Comparison of ENCODE assay signal across 18 mouse cellular contexts in the genomic region with DNA sequence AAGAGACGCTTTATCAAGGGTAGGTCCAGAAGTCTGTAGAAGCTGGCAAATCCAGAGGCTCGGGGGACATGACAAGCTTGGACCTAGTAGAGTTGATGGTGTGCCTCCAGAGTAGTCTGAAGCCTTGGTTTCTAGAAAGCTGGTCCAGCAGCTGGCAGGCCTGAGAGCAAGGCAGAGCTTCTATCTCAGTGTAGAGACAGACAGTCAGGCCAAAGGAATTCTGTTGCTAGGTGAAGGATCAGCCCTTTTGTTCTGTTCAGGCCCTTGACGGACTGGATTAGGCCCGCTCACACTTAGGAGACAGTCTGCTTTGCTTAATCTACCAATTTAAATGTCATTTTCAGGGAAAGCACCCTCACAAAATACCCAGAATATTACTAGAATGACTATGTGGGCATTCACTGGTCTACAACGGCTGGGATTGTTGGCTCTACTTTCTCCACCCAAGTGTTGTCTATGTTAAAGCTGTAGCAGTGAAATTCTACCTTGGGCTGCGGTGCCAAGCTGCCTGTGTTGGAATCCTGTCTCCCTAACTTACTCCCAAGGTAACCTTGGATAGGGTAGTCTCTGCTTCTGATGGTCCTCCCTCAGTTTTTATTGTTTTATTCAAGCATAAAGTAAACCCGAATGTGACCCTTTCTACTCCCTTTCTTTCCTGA. TPM values are rescaled to one million over a fixed set of nuclear protein-coding genes. Genes with fewer than 3 reads are reported as not detected.
A peak's percentile ranks its signal among the peaks of the same experiment; 100 is the strongest.
DNase-seq lines count a peak whose midpoint lies in the region; ATAC-seq and TF ChIP-seq lines count a peak whose summit lies in the region.
"Had no signal": no experiment of that assay in that cellular context is flagged by ENCODE, and none has a peak within 500 bp of the region (broad histone marks: within the 10 kb centered on the region; RNA-seq: fewer than 3 reads in every experiment).

No protein-coding gene starts in this region.

- H3K4me1 ChIP-seq in midbrain, embryonic 10.5 days, result peaks cover 44% of the 10 kb centered on the region
- H3K4me1 ChIP-seq in midbrain, embryonic 16.5 days (ENCODE audit: control insufficient read depth, insufficient read depth, low read length), result no peaks in the 10 kb centered on the region
- peaks cover 7% of the 10 kb centered on the region; the same call in 1 of the 2 replicates for H3K4me1 ChIP-seq in embryonic fibroblast, embryonic 13.5 days (ENCODE audit: control insufficient read depth, insufficient read depth, low read length)
- H3K4me1 ChIP-seq in midbrain, postnatal 0 days (ENCODE audit: insufficient read depth, low read length), result peaks cover 5% of the 10 kb centered on the region; the same call in 1 of the 2 replicates
- H3K4me1 ChIP-seq: embryonic facial prominence, embryonic 15.5 days had no signal

- no peak for ATAC-seq in midbrain, embryonic 16.5 days
- ATAC-seq in midbrain, postnatal 0 days (ENCODE audit: low FRiP score), result no peak

- no peaks in the 10 kb centered on the region for H3K9me3 ChIP-seq in midbrain, embryonic 10.5 days (replicated peaks)
- H3K9me3 ChIP-seq in midbrain, embryonic 16.5 days (replicated peaks; ENCODE audit: control insufficient read depth, low read length, poor library complexity, severe bottlenecking), result no peaks in the 10 kb centered on the region
- no peaks in the 10 kb centered on the region for H3K9me3 ChIP-seq in midbrain, postnatal 0 days (ENCODE audit: low read length)
- H3K9me3 ChIP-seq: embryonic facial prominence, embryonic 15.5 days; liver, embryonic 13.5 days had no signal

- H3K9ac ChIP-seq in midbrain, embryonic 16.5 days (ENCODE audit: low read depth, low read length), result no peak overlapping the region
- H3K9ac ChIP-seq in midbrain, postnatal 0 days (replicated peaks; ENCODE audit: low read length, poor library complexity, severe bottlenecking), result no peak overlapping the region
- H3K9ac ChIP-seq: embryonic facial prominence, embryonic 15.5 days; liver, embryonic 13.5 days had no signal

- H3K27me3 ChIP-seq in midbrain, embryonic 10.5 days (ENCODE audit: low read depth, poor library complexity, severe bottlenecking), result peaks cover 7% of the 10 kb centered on the region
- H3K27me3 ChIP-seq in midbrain, embryonic 16.5 days (ENCODE audit: control insufficient read depth, insufficient read depth, low read depth, low read length), result no peaks in the 10 kb centered on the region
- no peaks in the 10 kb centered on the region for H3K27me3 ChIP-seq in midbrain, postnatal 0 days (ENCODE audit: insufficient read depth, low read length)
- H3K27me3 ChIP-seq: embryonic facial prominence, embryonic 15.5 days; liver, embryonic 13.5 days had no signal

- WGBS in midbrain, embryonic 10.5 days, result 47% methylated on average over 7 of the region's 7 CpGs
- WGBS in midbrain, embryonic 16.5 days, result 42% methylated on average over 7 of the region's 7 CpGs
- WGBS in midbrain, postnatal 0 days, result 39% methylated on average over 7 of the region's 7 CpGs

- no peak for TF ChIP-seq POLR2A in embryonic fibroblast, embryonic 13.5 days (IDR thresholded peaks at IDR 0.05; ENCODE audit: low read depth, low read length)

- no peak overlapping the region for H3K4me3 ChIP-seq in midbrain, embryonic 10.5 days
- no peak overlapping the region for H3K4me3 ChIP-seq in midbrain, embryonic 16.5 days (ENCODE audit: low read depth, low read length)
- H3K4me3 ChIP-seq in embryonic fibroblast, embryonic 13.5 days (ENCODE audit: insufficient read depth, low read length), result no peak overlapping the region
- H3K4me3 ChIP-seq in midbrain, postnatal 0 days (ENCODE audit: low read depth, low read length), result no peak overlapping the region
- H3K4me3 ChIP-seq: embryonic facial prominence, embryonic 15.5 days; liver, embryonic 13.5 days had no signal

- peak; percentile 87 for DNase-seq in heart, adult 11 months
- no peak for DNase-seq in heart, postnatal 4 days
- peak; percentile 67 for DNase-seq in midbrain, embryonic 10.5 days (ENCODE audit: low spot score)
- DNase-seq in midbrain, postnatal 0 days (ENCODE audit: low spot score), result peak; percentile 32
- DNase-seq in right cerebral cortex, postnatal 36 days (ENCODE audit: low spot score in 2 of 2), result no peak
- DNase-seq in kidney, postnatal 36 days, result no peak
- DNase-seq: adrenal gland, adult 2 months; cerebellum, postnatal 14 days; left cerebral cortex, postnatal 4 days; liver, embryonic 13.5 days; lung, postnatal 14 days; right cerebral cortex, postnatal 25 days had no signal

- TF ChIP-seq CTCF in embryonic fibroblast, embryonic 13.5 days (IDR thresholded peaks at IDR 0.05; ENCODE audit: borderline replicate concordance, insufficient read depth, low read length), result no peak
- TF ChIP-seq CTCF in midbrain, postnatal 0 days (IDR thresholded peaks at IDR 0.05), result no peak

- peak overlapping the region; percentile 75 for H3K27ac ChIP-seq in midbrain, embryonic 10.5 days (replicated peaks)
- no peak overlapping the region for H3K27ac ChIP-seq in midbrain, embryonic 16.5 days (ENCODE audit: low read length)
- peak overlapping the region; percentile 34; the same call in 1 of the 2 replicates for H3K27ac ChIP-seq in embryonic fibroblast, embryonic 13.5 days (ENCODE audit: insufficient read depth, low read length)
- no peak overlapping the region for H3K27ac ChIP-seq in midbrain, postnatal 0 days (ENCODE audit: low read depth, low read length)
- H3K27ac ChIP-seq: embryonic facial prominence, embryonic 15.5 days; liver, embryonic 13.5 days had no signal

- H3K4me2 ChIP-seq in midbrain, embryonic 16.5 days (ENCODE audit: low read length), result no peak overlapping the region
- H3K4me2 ChIP-seq in midbrain, postnatal 0 days (ENCODE audit: low read depth, low read length, poor library complexity, severe bottlenecking), result no peak overlapping the region
- H3K4me2 ChIP-seq: embryonic facial prominence, embryonic 15.5 days; liver, embryonic 13.5 days had no signal

- H3K36me3 ChIP-seq in midbrain, embryonic 10.5 days, result no peaks in the 10 kb centered on the region
- H3K36me3 ChIP-seq in midbrain, embryonic 16.5 days (ENCODE audit: control insufficient read depth, insufficient read depth, low read length), result no peaks in the 10 kb centered on the region
- no peaks in the 10 kb centered on the region for H3K36me3 ChIP-seq in midbrain, postnatal 0 days (ENCODE audit: insufficient read depth, low read length)
- H3K36me3 ChIP-seq: embryonic facial prominence, embryonic 15.5 days; liver, embryonic 13.5 days had no signal

RNA-seq across cellular contexts. Expression of a gene that starts 38.8 kb away (rescaled TPM):
- total RNA-seq in heart, postnatal 4 days (2021), result 100 to 1,000 TPM; 480 to 524 TPM
- 19.7 and 20.2 TPM in 2 replicates for polyA plus RNA-seq in midbrain, embryonic 10.5 days (2016; fragmentation: Nextera tagmentation; extraction: Ambion mirVana)
- 14.9 and 15.6 TPM in 2 replicates for polyA plus RNA-seq in midbrain, embryonic 16.5 days (2015; fragmentation: Nextera tagmentation; extraction: Ambion mirVana)
- polyA plus RNA-seq in embryonic fibroblast, embryonic 13.5 days (2011; ENCODE audit: insufficient read length, low read depth, missing spikeins), result 192 and 292 TPM in 2 replicates
- total RNA-seq in midbrain, postnatal 0 days (2014; rRNA removed), result 28.1 and 29.1 TPM in 2 replicates
- polyA plus RNA-seq in midbrain, postnatal 0 days (2015; fragmentation: Nextera tagmentation; extraction: Ambion mirVana), result 12.6 and 13.7 TPM in 2 replicates

RNA-seq across cellular contexts. Expression of a gene that starts 59.5 kb away (rescaled TPM):
- total RNA-seq in heart, postnatal 4 days (2021), result 1 to 10 TPM; 2.5 to 3.2 TPM
- polyA plus RNA-seq in midbrain, embryonic 10.5 days (2016; fragmentation: Nextera tagmentation; extraction: Ambion mirVana), result not detected in 2 replicates
- 0.19 and 0.20 TPM in 2 replicates for polyA plus RNA-seq in midbrain, embryonic 16.5 days (2015; fragmentation: Nextera tagmentation; extraction: Ambion mirVana)
- 0.67 TPM in 1 of 2 replicates, not detected in the other for polyA plus RNA-seq in embryonic fibroblast, embryonic 13.5 days (2011; ENCODE audit: insufficient read length, low read depth, missing spikeins)
- 0.19 and 1.0 TPM in 2 replicates for total RNA-seq in midbrain, postnatal 0 days (2014; rRNA removed)
- 0.23 and 0.39 TPM in 2 replicates for polyA plus RNA-seq in midbrain, postnatal 0 days (2015; fragmentation: Nextera tagmentation; extraction: Ambion mirVana)
- total RNA-seq: MEL had no signal
- polyA plus RNA-seq: C2C12; kidney, embryonic 14.5 days had no signal

Comparison
In these comparisons a context has a peak if more than half of its experiments do, and no peak if none do; other contexts are left out.
1. DNase-seq: peak in heart, adult 11 months (single experiment), midbrain, embryonic 10.5 days (single experiment) and midbrain, postnatal 0 days (single experiment); none in heart, postnatal 4 days (single experiment), right cerebral cortex, postnatal 36 days (0 of 2) and kidney, postnatal 36 days (0 of 2).
2. H3K27ac ChIP-seq: peak in midbrain, embryonic 10.5 days (single experiment) and embryonic fibroblast, embryonic 13.5 days (single experiment); none in midbrain, embryonic 16.5 days (single experiment) and midbrain, postnatal 0 days (single experiment).